ENCODE assay signal across 13 mouse cellular contexts in the genomic region with DNA sequence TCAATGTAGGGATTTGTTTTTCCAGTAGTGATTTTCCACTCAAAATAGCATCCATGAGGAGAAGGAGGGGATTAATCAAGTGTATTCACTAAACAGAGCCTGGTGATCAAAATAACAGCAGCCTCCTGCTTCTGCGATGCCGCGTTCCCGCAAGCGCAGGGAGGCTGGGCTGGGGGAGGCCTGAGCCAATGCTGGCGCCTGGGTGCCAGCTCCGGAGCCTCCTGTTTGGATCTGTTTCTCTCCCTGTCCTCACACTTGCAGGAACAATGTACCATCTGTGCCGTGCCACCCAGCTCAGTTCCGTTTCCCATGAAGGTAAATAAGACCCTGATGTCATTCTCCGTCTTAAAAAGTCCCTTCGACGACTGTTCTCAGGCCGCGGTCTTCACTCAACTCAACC.
DNase-seq lines count a peak whose midpoint lies in the region; ATAC-seq and TF ChIP-seq lines count a peak whose summit lies in the region.
"Had no signal": no experiment of that assay in that cellular context is flagged by ENCODE, and none has a peak within 500 bp of the region (broad histone marks: within the 10 kb centered on the region; RNA-seq: fewer than 3 reads in every experiment).

No protein-coding gene starts in this region.

- ATAC-seq in midbrain, embryonic 13.5 days: no peak
- no peak for ATAC-seq in midbrain, postnatal 0 days (ENCODE audit: low FRiP score)
- no peak for ATAC-seq in erythroblast, adult 5-6 weeks (replicated peaks; ENCODE audit: low FRiP score, poor library complexity, severe bottlenecking)

- no peak for DNase-seq in midbrain, postnatal 0 days (ENCODE audit: low spot score)
- DNase-seq in cerebellum, adult 9-11 months: peak; percentile 90
- DNase-seq in layer of hippocampus, adult 8-10 months (ENCODE audit: low spot score in 2 of 2): peak; percentile 75 to 82
- peak; percentile 67 for DNase-seq in right cerebral cortex, postnatal 25 days
- DNase-seq in spleen, postnatal 4 days (ENCODE audit: low spot score in 2 of 2): no peak
- DNase-seq in MN1 (ENCODE audit: low spot score): no peak
- DNase-seq: kidney, adult 9 months; thymus, adult 18-20 months had no signal

- WGBS in midbrain, embryonic 13.5 days: 79% methylated on average over 14 of the region's 14 CpGs
- 75% methylated on average over 14 of the region's 14 CpGs for WGBS in midbrain, postnatal 0 days

- peaks cover 26% of the 10 kb centered on the region for H3K4me1 ChIP-seq in midbrain, embryonic 13.5 days (replicated peaks)
- H3K4me1 ChIP-seq in midbrain, postnatal 0 days (ENCODE audit: insufficient read depth, low read length): no peaks in the 10 kb centered on the region
- H3K4me1 ChIP-seq: liver, embryonic 15.5 days had no signal

- no peaks in the 10 kb centered on the region for H3K9me3 ChIP-seq in midbrain, embryonic 13.5 days
- H3K9me3 ChIP-seq in midbrain, postnatal 0 days (ENCODE audit: low read length): no peaks in the 10 kb centered on the region
- H3K9me3 ChIP-seq: liver, embryonic 15.5 days had no signal

- H3K36me3 ChIP-seq in midbrain, embryonic 13.5 days: no peaks in the 10 kb centered on the region
- no peaks in the 10 kb centered on the region for H3K36me3 ChIP-seq in midbrain, postnatal 0 days (ENCODE audit: insufficient read depth, low read length)
- H3K36me3 ChIP-seq: liver, embryonic 15.5 days had no signal

- H3K27me3 ChIP-seq in midbrain, embryonic 13.5 days: no peaks in the 10 kb centered on the region
- H3K27me3 ChIP-seq in midbrain, postnatal 0 days (ENCODE audit: insufficient read depth, low read length): no peaks in the 10 kb centered on the region
- H3K27me3 ChIP-seq: CH12.LX; liver, embryonic 15.5 days had no signal

- H3K4me2 ChIP-seq in midbrain, embryonic 13.5 days (replicated peaks): no peak overlapping the region
- H3K4me2 ChIP-seq in midbrain, postnatal 0 days (ENCODE audit: low read depth, low read length, poor library complexity, severe bottlenecking): no peak overlapping the region
- H3K4me2 ChIP-seq: liver, embryonic 15.5 days had no signal

- no peak overlapping the region for H3K9ac ChIP-seq in midbrain, embryonic 13.5 days (replicated peaks)
- no peak overlapping the region for H3K9ac ChIP-seq in midbrain, postnatal 0 days (replicated peaks; ENCODE audit: low read length, poor library complexity, severe bottlenecking)
- H3K9ac ChIP-seq: liver, embryonic 15.5 days had no signal

- no peak for TF ChIP-seq CTCF in midbrain, postnatal 0 days (IDR thresholded peaks at IDR 0.05)

- H3K4me3 ChIP-seq in midbrain, embryonic 13.5 days (replicated peaks): no peak overlapping the region
- H3K4me3 ChIP-seq in midbrain, postnatal 0 days (ENCODE audit: low read depth, low read length): no peak overlapping the region
- H3K4me3 ChIP-seq: liver, embryonic 15.5 days had no signal

- H3K27ac ChIP-seq in midbrain, embryonic 13.5 days: 0 out of 2 replicates have a peak overlapping the region, but pooled peaks have one; percentile 14
- H3K27ac ChIP-seq in midbrain, postnatal 0 days (ENCODE audit: low read depth, low read length): no peak overlapping the region
- H3K27ac ChIP-seq: liver, embryonic 15.5 days; macrophage had no signal

Comparison
In these comparisons a context has a peak if more than half of its experiments do, and no peak if none do; other contexts are left out.
1. DNase-seq: peak in cerebellum, adult 9-11 months (single experiment), layer of hippocampus, adult 8-10 months (2 of 2) and right cerebral cortex, postnatal 25 days (single experiment); none in midbrain, postnatal 0 days (single experiment), spleen, postnatal 4 days (0 of 2) and MN1 (single experiment).